Mouse (Mus musculus) macrophage (primary cell): ENCODE results near the gene Mei1. TPM values are rescaled to one million over a fixed set of nuclear protein-coding genes. Genes with fewer than 3 reads are reported as not detected.

Experiments
- H3K27ac ChIP-seq: fragments of 350-480 bp; formaldehyde crosslinking; 2 replicates; pipeline ENCODE4 v1.9.0; 2021
- H3K36me3 ChIP-seq: fragments of 350-480 bp; formaldehyde crosslinking; 2 replicates; pipeline ENCODE4 v1.9.0; 2021; ENCODE audit errors: inconsistent target
- H3K4me3 ChIP-seq: fragments of 350-480 bp; formaldehyde crosslinking; 2 replicates; pipeline ENCODE4 v1.9.0; 2021; ENCODE audit errors: inconsistent target
- H3K79me2 ChIP-seq: fragments of 350-480 bp; formaldehyde crosslinking; 2 replicates; pipeline ENCODE4 v1.9.0; 2021; ENCODE audit errors: inconsistent target
- WGBS: methylation state at CpG from one replicate; pipeline ENCODE4 v1.1.7; 2026; ENCODE audit warnings: inconsistent platforms; ENCODE audit not compliant: missing documents; 5-methylcytosine and 5-hydroxymethylcytosine counted together
- polyA plus RNA-seq: library from polyadenylated mRNA; stranded (reverse); fragments of 250-400 nt; gene quantifications from 3 replicates; pipeline ENCODE4 v1.2.4, GENCODE M21; 2018; ENCODE audit warnings: inconsistent platforms

Gene Mei1
- polyA plus RNA-seq, 1 experiment from 2014 or later = not detected

DNA sequence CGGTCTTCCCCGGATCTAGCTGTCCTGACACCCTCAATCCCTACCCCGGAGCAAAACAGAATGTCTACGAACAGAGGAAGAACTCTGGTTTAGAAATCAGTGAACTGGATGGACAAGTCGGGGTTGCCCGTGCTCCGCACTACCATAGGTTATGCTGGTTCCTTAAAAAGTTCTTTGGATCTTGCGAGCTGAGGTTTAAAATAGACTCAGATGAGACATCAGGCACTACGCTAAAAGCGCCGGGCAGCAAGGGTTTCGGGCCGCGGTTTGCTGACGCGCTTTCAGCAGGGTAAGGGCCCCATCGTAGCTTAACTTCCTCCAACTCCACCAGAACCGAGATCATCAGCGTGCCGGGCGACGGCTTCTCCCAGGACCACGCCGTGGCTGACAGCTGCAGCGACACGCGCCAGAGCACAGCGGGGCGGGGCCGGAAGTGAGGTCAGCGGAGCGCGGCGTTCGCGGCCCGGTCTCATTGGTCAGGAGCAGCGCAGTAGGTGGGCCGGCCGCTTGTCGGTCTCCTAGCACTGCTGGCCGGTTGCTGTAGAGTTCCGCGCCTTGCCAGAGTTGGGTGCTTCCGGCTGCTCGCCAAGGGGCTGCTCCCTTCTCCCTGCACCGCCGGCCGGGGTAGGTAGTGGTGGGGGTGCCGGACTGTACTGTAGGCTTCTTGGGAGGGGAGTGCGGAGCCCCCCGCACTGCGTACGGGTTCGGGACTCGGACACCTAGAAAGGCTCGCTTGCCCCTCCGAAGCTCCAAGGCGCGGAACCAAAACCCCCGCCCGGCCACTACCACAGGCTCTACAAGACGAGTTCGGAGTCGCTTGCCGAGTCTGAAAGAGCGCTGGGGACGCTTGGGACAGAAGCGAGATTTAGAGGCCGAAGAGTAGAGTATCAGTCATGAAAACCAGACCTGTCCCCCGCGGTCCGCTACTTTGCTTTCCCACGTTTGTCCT is 57.9 kb downstream of the Mei1 start, which contains the start of gene Ccdc134:
Gene Ccdc134 (plus strand): TSS at position 497 of the 949 bp plus-strand sequence.
- Histone ChIP-seq H3K36me3 (no peaks in the 10 kb centered on the region), H3K4me3 (peak within 1 kb of the TSS; percentile 87), H3K27ac (peak within 1 kb of the TSS; percentile 84), H3K79me2 (peaks cover 7% of the 10 kb centered on the region; the same call in 1 of the 2 replicates)
- WGBS = 1% methylated on average over 74 of the region's 74 CpGs

DNA sequence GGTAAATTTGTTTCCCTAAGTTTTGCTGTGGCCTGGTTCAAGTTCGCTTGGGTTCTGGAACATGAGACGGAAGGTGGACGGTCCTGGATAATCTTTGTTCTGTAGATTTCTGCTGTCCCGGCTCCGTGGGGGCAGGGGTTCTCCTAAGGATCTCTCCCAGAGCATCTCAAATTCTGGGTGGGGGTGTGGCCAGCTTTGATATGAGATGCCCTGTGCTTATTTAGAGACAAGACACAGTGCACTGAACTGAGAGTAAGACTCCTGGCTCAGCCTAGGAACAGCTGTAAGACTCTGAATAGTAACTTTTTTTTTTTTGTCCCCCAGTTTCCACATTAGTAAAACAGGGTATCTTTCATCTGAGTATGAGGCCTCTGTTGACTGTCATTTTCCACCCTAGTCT is 58.6 kb downstream of the Mei1 start:
- H3K27ac ChIP-seq = peak overlapping the region; percentile 62
- H3K79me2 ChIP-seq = peaks cover 7% of the 10 kb centered on the region; the same call in 1 of the 2 replicates
- H3K36me3 ChIP-seq = no peaks in the 10 kb centered on the region
- H3K4me3 ChIP-seq = peak overlapping the region; percentile 87
- 6% methylated on average over 5 of the region's 5 CpGs for WGBS

DNA sequence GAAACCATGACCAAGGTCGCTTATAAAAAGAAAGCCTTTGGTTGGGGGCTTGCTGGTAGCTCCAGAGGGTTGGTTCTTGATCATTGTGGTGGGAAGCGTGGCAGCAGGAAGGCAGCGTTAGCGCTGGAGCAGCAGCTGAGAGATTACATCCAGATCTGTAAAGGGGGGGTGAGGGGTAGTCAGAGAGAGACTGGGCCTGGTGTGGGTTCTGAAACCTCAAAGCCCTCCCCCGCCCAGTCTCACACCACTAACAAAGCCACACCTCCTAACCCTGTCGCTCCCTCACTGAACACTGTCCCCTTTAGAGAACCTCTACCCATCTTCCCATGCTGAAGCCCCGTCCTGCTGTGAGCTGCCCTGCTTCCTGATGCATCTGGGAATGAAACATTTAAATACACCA is 60.8 kb downstream of the Mei1 start:
- Histone ChIP-seq H3K4me3 (no peak overlapping the region), H3K36me3 (no peaks in the 10 kb centered on the region), H3K79me2 (peaks cover 7% of the 10 kb centered on the region; the same call in 1 of the 2 replicates), H3K27ac (no peak overlapping the region)
- WGBS = 72% methylated on average over 6 of the region's 7 CpGs

DNA sequence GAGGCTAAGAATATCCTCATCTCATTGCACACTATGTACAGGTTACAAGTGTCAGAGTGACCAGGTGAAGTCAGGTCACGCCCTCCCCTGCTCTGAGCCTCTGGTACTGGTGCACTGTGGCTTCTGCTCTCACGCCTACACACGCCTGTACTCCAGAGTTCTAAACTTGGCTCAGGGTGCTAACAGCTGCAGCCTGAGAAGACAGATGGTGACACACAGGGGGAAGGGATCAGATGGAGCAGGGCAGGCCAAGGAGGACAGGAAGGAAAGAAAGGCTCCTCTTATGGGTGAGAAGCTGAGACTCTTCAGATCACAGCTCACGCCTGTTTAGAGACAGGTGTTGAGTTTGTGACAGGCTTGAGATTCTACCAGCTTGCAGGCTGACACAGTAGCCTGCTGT is 65.6 kb downstream of the Mei1 start:
- no peaks in the 10 kb centered on the region for H3K36me3 ChIP-seq
- no peak overlapping the region for H3K27ac ChIP-seq
- no peak overlapping the region for H3K4me3 ChIP-seq
- no peaks in the 10 kb centered on the region for H3K79me2 ChIP-seq
- WGBS = 95% methylated on average over 4 of the region's 4 CpGs

DNA sequence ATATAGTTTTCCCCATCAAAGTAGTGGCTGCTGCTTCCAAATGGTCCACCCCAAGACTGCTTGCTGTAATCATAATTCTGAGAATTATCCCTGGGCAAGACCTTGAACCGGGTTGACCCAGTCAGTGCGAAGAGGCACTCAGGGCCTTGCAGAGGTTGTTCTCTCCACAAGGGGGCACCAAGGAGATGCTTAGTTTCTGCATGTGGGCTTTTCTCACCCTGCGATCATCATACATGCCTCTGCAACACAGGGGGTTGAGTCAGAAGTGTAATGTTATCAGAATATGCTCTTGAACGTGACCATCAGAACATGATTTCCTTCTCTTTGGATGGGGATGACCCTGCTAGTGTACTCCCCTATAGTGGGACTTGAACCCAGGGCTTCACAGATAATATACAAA is 68.8 kb downstream of the Mei1 start:
- H3K4me3 ChIP-seq = no peak overlapping the region
- H3K79me2 ChIP-seq = no peaks in the 10 kb centered on the region
- H3K36me3 ChIP-seq = peaks cover 5% of the 10 kb centered on the region; the same call in 1 of the 2 replicates
- WGBS = 46% methylated on average over 4 of the region's 4 CpGs
- H3K27ac ChIP-seq = no peak overlapping the region

DNA sequence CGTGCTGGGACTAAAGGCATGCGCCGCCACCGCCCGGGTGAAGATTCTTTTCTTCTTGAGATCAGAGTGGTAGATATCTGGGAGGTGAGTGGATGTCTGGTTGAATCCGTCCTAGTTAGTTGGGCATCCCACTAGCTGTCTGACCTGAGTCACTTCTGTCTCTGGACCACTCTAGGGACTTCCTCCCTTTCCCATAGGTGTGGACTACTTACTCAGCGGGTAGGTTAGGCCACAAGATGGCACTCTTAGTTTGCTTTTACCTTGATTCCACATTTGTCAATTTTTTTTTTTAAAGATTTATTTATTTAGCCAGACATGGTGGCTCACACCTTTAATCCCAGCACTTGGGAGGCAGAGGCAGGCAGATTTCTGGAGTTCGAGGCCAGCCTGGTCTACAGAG is 69.4 kb downstream of the Mei1 start:
- H3K36me3 ChIP-seq = peaks cover 5% of the 10 kb centered on the region; the same call in 1 of the 2 replicates
- H3K27ac ChIP-seq = no peak overlapping the region
- H3K4me3 ChIP-seq = no peak overlapping the region
- whole genome bisulfite sequencing = 90% methylated on average over 8 of the region's 8 CpGs
- H3K79me2 ChIP-seq = no peaks in the 10 kb centered on the region

DNA sequence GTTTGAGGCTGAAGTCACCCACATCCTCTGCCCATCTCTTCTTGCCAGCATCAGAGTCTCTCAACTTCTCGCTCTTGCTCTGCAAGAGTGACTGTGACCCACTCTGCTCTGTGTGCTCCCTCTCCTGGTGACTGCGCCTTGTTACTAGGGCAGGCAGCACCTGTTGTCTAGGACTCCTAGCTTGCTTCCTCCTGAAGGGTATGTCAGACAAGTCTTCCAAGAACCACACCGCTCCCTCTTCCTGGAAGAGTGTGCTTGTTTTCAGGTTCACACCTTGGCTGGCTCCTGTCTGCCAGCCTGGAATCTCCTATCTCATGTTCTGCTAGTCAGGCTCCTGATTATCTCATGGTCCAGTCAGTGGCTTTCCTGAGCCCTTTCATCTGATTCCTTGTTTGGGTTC is 70.6 kb downstream of the Mei1 start:
- Histone ChIP-seq H3K27ac (no peak overlapping the region), H3K36me3 (peaks cover 5% of the 10 kb centered on the region; the same call in 1 of the 2 replicates), H3K79me2 (no peaks in the 10 kb centered on the region), H3K4me3 (no peak overlapping the region)
- WGBS = 92% methylated on average over 3 of the region's 3 CpGs

DNA sequence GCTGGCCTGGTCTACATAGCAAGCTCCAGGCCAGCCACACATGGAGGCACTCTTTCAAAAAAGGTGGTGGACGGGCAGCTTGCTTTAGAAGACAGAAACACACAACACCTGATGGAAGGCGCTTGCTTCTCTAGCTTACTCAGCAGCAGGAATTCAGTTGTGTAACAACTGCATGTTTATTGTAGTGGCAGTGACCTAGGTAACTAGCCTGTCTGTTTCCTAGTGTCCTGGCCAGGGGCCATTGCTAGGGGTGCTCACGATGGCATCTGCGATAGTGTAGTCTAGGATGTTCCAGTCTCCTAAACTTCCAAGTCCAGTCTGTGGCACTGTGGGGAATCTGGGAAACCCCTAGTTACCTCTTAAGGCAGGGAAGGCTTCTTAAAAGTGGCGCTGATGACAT is 74.4 kb downstream of the Mei1 start:
- peaks cover 5% of the 10 kb centered on the region; the same call in 1 of the 2 replicates for H3K36me3 ChIP-seq
- peaks cover 16% of the 10 kb centered on the region for H3K79me2 ChIP-seq
- H3K27ac ChIP-seq = no peak overlapping the region
- WGBS = 98% methylated on average over 5 of the region's 5 CpGs
- H3K4me3 ChIP-seq = no peak overlapping the region

DNA sequence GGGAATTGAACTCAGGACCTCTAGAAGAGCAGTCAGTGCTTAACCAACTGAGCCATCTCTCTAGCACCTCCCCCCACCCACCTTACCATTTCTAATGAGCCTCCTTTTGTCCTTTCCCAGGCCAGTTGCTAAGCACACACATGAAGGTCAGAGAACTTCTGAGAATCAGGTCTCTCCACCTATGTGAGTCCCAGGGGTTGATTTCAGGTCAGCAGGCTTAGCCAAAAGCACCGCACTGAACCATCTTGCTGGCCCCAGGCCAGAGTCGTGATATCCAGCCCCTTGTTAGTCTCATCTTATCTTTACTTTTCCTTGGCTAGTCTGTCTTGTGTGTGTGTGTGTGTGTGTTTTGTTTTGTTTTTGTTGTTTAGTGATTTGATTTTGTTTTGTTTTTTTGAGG is 75.6 kb downstream of the Mei1 start:
- Histone ChIP-seq H3K27ac (peak overlapping the region; percentile 95), H3K4me3 (no peak overlapping the region), H3K79me2 (peaks cover 28% of the 10 kb centered on the region), H3K36me3 (peaks cover 5% of the 10 kb centered on the region; the same call in 1 of the 2 replicates)
- 93% methylated on average over 2 of the region's 2 CpGs for WGBS

DNA sequence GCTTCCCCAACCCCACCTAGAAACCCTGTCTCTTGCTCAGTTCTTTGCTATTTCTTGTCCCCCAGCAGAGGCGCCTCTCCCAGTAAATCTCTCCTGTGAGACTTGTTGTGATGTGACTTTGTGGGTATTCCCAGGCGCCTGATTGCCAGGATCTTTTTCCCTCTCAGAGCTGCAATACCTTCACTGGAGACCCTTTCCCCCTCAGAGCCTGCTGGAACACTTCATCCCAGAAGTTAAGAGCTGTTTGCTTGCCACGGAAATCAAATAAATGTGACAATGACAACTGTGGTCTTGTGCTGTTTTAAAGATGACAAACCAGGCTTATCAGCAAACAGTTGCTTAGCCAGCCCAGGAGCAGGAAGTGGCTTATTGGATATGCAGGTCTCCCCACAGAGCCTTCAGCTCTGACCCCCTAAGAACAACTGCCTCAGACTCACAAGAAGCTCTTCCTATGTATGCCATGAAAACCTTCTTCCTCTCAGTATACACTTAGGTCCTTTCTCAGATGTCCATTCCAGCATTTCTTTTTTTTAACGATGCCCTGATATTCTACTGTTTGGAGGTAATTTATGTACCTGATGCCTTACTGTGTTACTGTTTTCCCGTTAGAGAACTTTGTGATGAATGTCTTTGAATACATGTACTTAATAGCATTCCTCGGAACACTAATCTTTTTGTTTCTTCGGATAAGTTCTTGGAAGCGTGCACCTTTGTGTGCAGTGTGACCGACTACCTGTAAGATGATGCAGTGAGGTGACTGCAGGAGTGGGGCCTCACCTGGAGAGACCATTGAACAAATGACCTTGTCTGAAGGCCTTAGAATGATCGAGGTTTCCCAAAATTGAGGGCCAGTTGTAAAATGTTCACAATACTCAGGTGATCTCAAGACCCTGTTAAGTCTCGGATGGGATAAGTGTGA is 76.3 kb downstream of the Mei1 start:
- H3K79me2 ChIP-seq = peaks cover 35% of the 10 kb centered on the region
- WGBS = 37% methylated on average over 11 of the region's 11 CpGs
- peak overlapping the region; percentile 95 for H3K27ac ChIP-seq
- peaks cover 3% of the 10 kb centered on the region; the same call in 1 of the 2 replicates for H3K36me3 ChIP-seq
- no peak overlapping the region for H3K4me3 ChIP-seq

DNA sequence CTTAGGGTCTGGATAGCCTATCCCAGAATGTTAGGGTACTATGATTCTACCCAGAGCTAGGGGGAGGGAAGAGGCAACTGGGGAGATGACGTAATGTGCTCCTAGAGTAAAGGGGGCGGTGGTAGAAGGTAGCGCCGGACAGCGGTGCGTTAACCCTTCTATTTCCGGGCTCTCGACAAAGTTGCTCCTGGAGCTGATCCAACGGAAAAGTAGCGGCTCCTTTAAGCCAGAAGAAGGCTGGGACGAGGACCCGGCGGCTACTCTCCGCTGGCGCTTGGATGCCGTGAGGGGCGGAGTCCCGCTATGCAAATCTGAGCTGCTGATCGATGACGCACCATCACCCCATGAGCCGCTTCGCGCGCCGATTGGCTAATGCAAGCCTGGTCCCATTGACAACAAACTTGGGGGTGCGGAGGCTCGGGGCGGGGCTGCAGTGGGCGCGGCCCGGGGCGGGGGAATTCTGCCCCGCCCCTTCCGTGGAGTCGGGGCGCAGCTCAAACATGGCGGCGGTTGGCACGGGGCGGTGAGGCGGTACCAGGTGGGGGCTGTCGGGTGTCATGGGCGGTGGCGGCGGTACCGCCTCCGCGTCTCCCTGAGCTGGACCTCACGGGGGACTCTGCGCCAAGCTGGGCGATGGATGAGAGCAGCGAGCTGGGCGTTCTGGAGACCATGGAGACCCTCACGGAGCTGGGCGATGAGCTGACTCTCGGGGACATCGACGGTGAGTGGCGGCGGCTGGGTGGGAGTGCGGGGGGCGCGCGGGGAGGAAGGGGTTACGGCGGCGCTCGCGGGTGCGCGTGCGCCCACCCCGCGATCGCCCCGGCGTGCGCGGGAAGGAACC is 77.2 kb downstream of the Mei1 start, which contains the start of gene Srebf2:
Gene Srebf2 (plus strand): TSS at position 412 of the 841 bp plus-strand sequence.
- H3K27ac ChIP-seq = peak within 1 kb of the TSS; percentile 95
- peaks cover 44% of the 10 kb centered on the region for H3K79me2 ChIP-seq
- no peaks in the 10 kb centered on the region for H3K36me3 ChIP-seq
- 1% methylated on average over 79 of the region's 79 CpGs for WGBS
- peak within 1 kb of the TSS; percentile 82 for H3K4me3 ChIP-seq

DNA sequence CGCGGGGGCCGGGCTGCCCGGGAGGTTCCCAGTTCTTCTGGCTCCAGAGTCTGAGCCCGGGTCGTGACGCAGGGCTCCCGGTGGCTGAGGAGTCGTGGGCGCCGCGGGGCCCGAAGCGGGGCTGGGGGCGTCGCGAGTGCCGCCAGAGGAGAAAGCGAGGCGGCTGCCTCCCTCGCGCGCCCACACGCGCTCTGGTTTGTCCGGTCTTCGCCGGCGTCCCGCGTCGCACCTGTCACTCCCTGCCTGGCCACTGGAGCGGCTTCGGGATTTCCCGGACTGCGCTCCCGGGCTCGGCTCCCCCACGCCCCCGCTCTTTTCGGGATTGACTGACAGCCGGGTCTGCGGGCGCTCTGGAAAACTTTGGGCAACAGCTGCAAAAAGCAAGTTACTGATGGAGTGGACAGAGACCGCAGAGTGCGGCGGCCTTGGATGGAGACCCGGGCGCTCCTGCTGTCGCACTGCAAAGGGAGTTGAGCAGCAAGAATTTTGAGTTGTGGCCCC is 77.9 kb downstream of the Mei1 start:
- peak overlapping the region; percentile 82 for H3K4me3 ChIP-seq
- peaks cover 51% of the 10 kb centered on the region for H3K79me2 ChIP-seq
- peak overlapping the region; percentile 76 for H3K27ac ChIP-seq
- no peaks in the 10 kb centered on the region for H3K36me3 ChIP-seq
- under 1% methylated on average over 40 of the region's 50 CpGs for WGBS

DNA sequence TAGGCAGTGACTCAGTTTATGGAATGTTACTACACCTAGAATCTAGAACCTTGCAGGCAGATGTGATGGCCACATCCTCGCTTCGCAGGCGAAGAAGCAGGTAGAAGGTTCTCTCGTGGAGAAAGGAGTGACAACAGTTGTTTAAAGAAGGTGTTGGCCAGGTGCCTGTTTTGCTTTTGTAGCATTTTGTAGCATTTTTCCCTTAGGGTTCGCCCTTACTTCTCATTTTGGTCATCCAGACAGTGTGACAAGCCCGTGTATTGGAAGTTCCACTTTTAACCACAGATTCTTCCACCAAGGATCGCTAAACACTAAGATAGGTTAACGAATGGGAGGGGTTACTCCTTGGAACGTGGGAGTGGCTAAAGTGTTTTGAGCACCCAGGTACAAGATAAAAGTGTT is 78.7 kb downstream of the Mei1 start:
- no peaks in the 10 kb centered on the region for H3K36me3 ChIP-seq
- peak overlapping the region; percentile 82 for H3K4me3 ChIP-seq
- H3K79me2 ChIP-seq = peaks cover 59% of the 10 kb centered on the region
- WGBS = 5% methylated on average over 9 of the region's 9 CpGs
- H3K27ac ChIP-seq = peak overlapping the region; percentile 76
